Mouse (Mus musculus): Measurements from ENCODE around the gene Wdfy2. TPM values are rescaled to one million over a fixed set of nuclear protein-coding genes. Genes with fewer than 3 reads are reported as not detected.

Gene Wdfy2
- total RNA-seq, 2 experiments from 2014 or later = 3.3 to 5.9 TPM

DNA sequence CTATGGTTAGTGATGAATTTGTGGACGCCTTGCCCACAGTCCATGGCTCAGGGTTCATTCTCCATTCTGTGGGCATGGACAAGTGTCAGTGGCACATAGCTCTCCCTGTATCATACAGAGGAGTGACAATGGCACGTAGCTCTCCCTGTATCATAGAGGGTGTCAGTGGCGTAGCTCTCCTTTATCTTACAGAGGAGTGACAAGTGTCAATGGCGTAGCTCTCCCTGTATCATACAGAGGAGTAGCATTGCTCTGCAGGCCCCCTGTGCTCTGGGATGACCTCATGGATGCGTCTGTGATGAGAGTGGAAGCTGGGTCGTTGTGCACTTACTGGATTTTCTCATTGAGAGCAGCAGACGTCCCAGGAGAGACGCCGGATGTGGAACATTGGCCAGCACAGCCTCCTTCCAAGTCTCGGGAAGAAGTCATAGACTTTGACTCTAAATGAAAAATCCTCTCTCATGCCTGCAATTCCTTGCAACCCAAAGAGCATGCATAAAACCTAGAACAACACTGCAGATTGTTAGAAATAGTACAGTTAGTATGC lies 79.1 kb downstream of the Wdfy2 start:
- ATAC-seq (replicated peaks; ENCODE audit: low FRiP score, poor library complexity, severe bottlenecking) = no peak

GRCm38 (mm10) chr14:62921401-62921800 lies 83.9 kb downstream of the Wdfy2 start:
- no peak for ATAC-seq (replicated peaks; ENCODE audit: low FRiP score, poor library complexity, severe bottlenecking)

GRCm38 (mm10) chr14:62922637-62923036 lies 85.2 kb downstream of the Wdfy2 start:
- ATAC-seq (replicated peaks; ENCODE audit: low FRiP score, poor library complexity, severe bottlenecking) = no peak

DNA sequence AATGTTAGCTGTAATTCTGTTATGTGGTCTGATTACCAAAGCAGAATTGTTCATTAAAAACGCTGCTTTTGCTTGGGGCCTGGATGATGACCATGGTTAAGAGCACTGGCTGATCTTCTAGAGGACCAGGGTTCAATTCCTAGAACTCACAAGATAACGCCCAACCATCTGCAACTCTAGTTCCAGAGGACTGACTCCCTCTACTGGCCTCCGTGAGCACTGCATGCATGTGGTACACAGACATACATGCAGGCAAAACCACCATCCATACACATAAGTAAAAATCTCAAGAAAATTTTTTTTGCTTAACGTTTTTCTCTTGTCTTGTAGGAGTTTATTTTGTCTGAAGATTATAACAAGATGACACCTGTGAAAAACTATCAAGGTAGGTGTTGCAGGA lies 87.3 kb downstream of the Wdfy2 start:
- ATAC-seq (replicated peaks; ENCODE audit: low FRiP score, poor library complexity, severe bottlenecking) = no peak

- no peak for ATAC-seq (replicated peaks; ENCODE audit: low FRiP score, poor library complexity, severe bottlenecking)
Measured at GRCm38 (mm10) chr14:62928101-62928541, 90.6 kb downstream of the Wdfy2 start.

DNA sequence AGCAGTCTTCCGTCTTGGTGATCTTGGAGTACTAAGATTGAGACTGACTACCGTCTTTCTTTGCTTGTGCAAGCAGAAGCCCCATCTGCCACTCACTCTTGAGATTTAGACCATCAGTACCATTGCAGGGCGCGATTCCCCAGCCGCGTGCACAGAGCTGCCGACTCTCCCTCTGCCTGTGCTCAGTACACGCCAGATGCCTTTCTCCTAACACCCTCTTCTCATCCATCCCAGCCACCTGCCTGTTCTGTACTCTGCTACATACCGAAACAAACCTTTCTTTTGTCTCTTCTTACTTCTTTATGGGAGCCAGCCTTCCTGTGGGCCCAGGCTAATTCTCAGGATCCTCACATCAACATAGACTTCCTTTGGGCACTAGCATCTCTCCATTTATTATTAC lies 97.9 kb downstream of the Wdfy2 start:
- no peak for ATAC-seq (replicated peaks; ENCODE audit: low FRiP score, poor library complexity, severe bottlenecking)

GRCm38 (mm10) chr14:62936631-62937380 lies 99.3 kb downstream of the Wdfy2 start:
- no peak for ATAC-seq (replicated peaks; ENCODE audit: low FRiP score, poor library complexity, severe bottlenecking)

GRCm38 (mm10) chr14:62937675-62938074 lies 100.2 kb downstream of the Wdfy2 start:
- no peak for ATAC-seq (replicated peaks; ENCODE audit: low FRiP score, poor library complexity, severe bottlenecking)

DNA sequence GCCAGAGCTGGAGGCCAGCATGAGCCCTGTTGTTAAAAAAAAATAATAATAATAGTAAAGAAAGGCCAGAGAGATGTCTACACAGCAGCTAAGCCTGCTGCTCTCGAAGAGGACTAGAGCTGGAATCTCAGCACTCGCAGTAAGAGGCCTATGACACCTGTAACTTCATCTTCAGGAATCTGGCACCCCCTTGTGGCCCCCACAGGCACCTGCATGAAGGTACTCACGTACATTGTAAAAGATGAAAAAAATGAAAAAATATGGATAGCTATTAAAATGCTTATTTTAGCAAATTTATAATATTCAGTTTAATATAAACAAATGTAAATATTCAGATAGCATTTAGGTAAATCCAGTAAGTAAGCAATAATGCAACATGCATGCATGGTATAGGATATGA lies 102.0 kb downstream of the Wdfy2 start:
- no peak for ATAC-seq (replicated peaks; ENCODE audit: low FRiP score, poor library complexity, severe bottlenecking)

GRCm38 (mm10) chr14:62940383-62941074 lies 103.1 kb downstream of the Wdfy2 start:
- ATAC-seq (replicated peaks; ENCODE audit: low FRiP score, poor library complexity, severe bottlenecking) = no peak

- ATAC-seq (replicated peaks; ENCODE audit: low FRiP score, poor library complexity, severe bottlenecking) = no peak
Measured at GRCm38 (mm10) chr14:62946794-62947193, 109.3 kb downstream of the Wdfy2 start.

GRCm38 (mm10) chr14:62956091-62956490 lies 118.6 kb downstream of the Wdfy2 start:
- ATAC-seq (replicated peaks; ENCODE audit: low FRiP score, poor library complexity, severe bottlenecking) = no peak

DNA sequence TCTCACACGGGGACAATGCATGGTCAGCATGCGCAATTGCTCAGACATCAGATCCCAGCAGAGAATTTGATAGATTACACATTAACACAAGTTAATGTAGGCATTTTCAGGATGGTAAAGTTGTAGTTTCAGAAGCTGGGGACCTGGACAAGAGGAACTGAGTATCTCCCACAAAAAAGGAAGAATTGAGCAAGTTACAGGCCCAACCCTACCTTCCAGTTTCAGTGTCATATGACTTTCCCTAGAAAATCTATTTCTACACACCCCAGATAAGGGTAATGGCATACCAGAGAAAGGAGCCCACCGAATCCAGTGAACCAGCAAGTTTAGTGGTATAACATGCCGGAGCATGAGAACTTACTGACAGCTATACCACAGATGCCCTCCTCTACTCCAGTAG lies 126.2 kb downstream of the Wdfy2 start:
- ATAC-seq (replicated peaks; ENCODE audit: low FRiP score, poor library complexity, severe bottlenecking) = no peak

DNA sequence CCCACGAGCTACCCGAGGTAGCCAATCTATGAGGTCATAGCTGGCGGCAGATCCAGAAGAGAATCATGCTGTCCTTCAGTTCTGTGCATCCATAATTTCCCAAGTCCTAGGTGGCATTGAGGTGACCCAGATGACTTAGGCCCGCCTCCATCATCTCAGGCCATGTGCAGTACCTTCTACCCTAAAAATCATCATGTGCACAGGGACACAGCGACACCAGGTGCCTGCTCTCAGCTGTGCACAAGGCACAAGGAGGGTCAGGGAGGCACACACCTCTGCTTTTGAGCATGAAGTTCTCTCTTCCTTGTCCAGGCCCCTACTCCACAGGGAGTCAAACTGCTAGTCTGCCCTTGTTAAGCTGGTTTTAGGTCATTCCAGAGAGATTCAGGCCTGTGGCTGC lies 127.9 kb downstream of the Wdfy2 start:
- no peak for ATAC-seq (replicated peaks; ENCODE audit: low FRiP score, poor library complexity, severe bottlenecking)

GRCm38 (mm10) chr14:62965811-62966520 lies 128.5 kb downstream of the Wdfy2 start:
- ATAC-seq (replicated peaks; ENCODE audit: low FRiP score, poor library complexity, severe bottlenecking) = no peak

GRCm38 (mm10) chr14:62975046-62975445 lies 137.6 kb downstream of the Wdfy2 start:
- ATAC-seq (replicated peaks; ENCODE audit: low FRiP score, poor library complexity, severe bottlenecking) = no peak

- no peak for ATAC-seq (replicated peaks; ENCODE audit: low FRiP score, poor library complexity, severe bottlenecking)
Measured at GRCm38 (mm10) chr14:62979815-62980214, 142.3 kb downstream of the Wdfy2 start.

GRCm38 (mm10) chr14:62984410-62984809 lies 146.9 kb downstream of the Wdfy2 start, which contains the start of gene Defb48:
TSS of gene Defb48 (minus strand) at chr14:62984510.
- ATAC-seq (replicated peaks; ENCODE audit: low FRiP score, poor library complexity, severe bottlenecking) = no peak

DNA sequence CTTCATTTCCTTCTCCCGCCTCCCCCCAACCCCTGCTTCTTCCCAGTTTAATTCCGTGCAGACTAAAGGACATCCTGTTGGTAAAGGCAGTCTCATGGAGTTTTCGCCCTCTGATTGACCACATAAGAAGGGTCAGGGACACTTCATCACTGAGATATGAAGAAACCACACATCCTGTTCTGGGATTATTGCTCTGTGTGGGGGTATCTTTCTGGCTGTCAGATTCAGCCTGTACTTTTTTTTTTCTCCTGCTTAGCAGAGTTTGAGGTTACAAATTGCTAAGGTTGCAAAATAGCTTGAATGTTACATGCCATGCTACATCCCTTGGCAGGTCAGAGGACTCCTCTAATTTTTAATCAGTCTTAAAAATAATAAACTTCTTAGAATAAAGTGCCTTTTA lies 153.8 kb downstream of the Wdfy2 start:
- no peak for ATAC-seq (replicated peaks; ENCODE audit: low FRiP score, poor library complexity, severe bottlenecking)

- ATAC-seq (replicated peaks; ENCODE audit: low FRiP score, poor library complexity, severe bottlenecking) = no peak
Measured at GRCm38 (mm10) chr14:62991849-62992510, 154.5 kb downstream of the Wdfy2 start.

All from erythroid progenitor cell, adult 5-6 weeks (primary cell).